Mouse (Mus musculus) small intestine, adult 2 months (tissue): ENCODE results near the gene Fthl17b. TPM values are rescaled to one million over a fixed set of nuclear protein-coding genes. Genes with fewer than 3 reads are reported as not detected.

ENCODE experiments used
- H3K27ac ChIP-seq: fragments of 200-500 bp; 2 replicates; pipeline ENCODE4 v1.5.1; 2012; ENCODE audit warnings: low read depth, low read length, control low read depth, inconsistent platforms; ENCODE audit not compliant: insufficient read depth
- H3K27me3 ChIP-seq: fragments of 200-500 bp; 2 replicates; pipeline ENCODE4 v1.6.1; 2012; ENCODE audit warnings: mild to moderate bottlenecking, moderate library complexity, low read length, inconsistent platforms; ENCODE audit not compliant: control insufficient read depth, insufficient read depth
- H3K36me3 ChIP-seq: fragments of 200-500 bp; 2 replicates; pipeline ENCODE4 v1.6.1; 2012; ENCODE audit warnings: mild to moderate bottlenecking, low read length, control low read depth, inconsistent platforms; ENCODE audit not compliant: control insufficient read depth, insufficient read depth
- H3K4me1 ChIP-seq: fragments of 200-500 bp; 2 replicates; pipeline ENCODE4 v1.6.1; 2012; ENCODE audit warnings: low read length, inconsistent platforms, mixed read lengths; ENCODE audit not compliant: control insufficient read depth, insufficient read depth, insufficient read length
- H3K4me3 ChIP-seq: fragments of 200-500 bp; 2 replicates; pipeline ENCODE4 v1.5.1; 2012; ENCODE audit warnings: low read depth, mild to moderate bottlenecking, control low read depth, inconsistent platforms, low read length, moderate library complexity
- CTCF ChIP-seq: fragments of 200-500 bp; IDR thresholded peaks from 2 replicates; pipeline ENCODE4 v1.5.1; 2012; ENCODE audit warnings: low read depth, mild to moderate bottlenecking, control low read depth, inconsistent platforms, low read length, moderate library complexity, mixed read lengths; ENCODE audit not compliant: insufficient replicate concordance, insufficient read length; ENCODE audit errors: extremely low read depth
- POLR2A ChIP-seq: fragments of 200-500 bp; IDR thresholded peaks from 2 replicates; pipeline ENCODE4 v1.6.1; 2012; ENCODE audit warnings: low read depth, mild to moderate bottlenecking, control low read depth, inconsistent platforms, low read length, moderate library complexity
- WGBS: fragments of 180-500 bp; shearing (Covaris S2); methylation state at CpG from one replicate; pipeline ENCODE4 v1.1.7; 2018; 5-methylcytosine and 5-hydroxymethylcytosine counted together
- polyA plus RNA-seq: library from polyadenylated mRNA; depleted of rRNA; stranded (reverse); fragments of >200 nt; gene quantifications from 2 replicates; pipeline ENCODE4 v1.2.3, GENCODE M21; 2012; rRNA removed

The Fthl17b gene
- polyA plus RNA-seq, 1 experiment, result not detected

DNA sequence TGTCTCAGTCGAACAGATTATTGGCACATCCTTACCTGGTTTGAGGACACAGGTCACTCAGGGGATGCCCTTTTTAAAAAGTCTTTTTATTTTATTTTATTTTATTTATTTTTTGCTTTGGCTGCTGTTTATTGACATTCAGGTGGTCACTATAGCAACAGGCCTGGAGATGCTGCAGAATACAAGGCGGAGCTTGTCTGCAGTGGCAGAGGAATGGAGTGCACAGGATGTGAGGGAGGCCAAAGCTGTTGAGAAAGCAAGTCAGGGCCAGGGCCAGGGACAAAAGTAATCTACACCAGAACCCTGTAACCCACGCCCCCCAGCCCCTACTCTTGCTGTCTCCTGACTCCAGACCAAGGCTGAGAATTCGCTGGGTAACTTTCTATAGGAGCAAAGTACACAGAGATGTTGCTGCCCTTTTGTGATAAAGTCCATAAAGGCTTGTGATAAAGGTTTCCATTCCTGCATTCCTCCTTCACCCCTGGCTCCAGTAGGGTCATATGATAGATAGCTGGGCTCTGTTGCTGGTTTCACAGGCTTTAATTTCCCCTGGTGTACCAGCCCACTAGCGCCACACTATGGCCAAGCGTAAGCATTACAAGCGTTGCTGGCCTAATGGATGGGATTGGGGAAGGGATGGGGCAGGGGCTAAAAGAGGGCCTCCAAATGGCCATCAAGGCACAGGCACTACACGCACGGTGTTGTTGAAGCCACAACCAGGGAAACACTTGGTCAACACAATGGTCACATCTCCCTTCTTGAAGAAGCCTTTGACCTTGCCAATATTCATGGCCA lies 40.8 kb downstream of the Fthl17b start:
- WGBS, result 37% methylated on average over 9 of the region's 9 CpGs

DNA sequence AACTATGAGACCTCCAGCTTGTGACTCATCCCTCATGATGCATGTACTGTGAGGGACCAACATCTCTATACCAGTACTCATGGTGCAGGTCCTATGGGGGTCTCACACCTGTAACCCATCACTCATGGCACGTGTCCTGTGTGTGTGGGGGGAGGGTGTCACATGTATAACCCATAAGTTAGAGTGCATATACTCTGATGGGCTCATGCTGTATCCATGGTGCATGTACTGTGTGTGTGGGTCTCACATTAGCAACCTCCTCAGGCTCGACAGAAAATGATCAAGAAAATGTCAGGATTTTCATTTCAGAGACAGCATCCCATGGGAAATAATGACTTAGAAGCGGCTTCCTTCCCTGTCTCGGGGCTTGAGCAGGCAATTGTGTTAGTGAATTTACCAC lies 41.7 kb downstream of the Fthl17b start:
- no peaks in the 10 kb centered on the region for H3K27me3 ChIP-seq
- H3K4me1 ChIP-seq, result no peaks in the 10 kb centered on the region
- H3K4me3 ChIP-seq, result no peak overlapping the region
- no peak overlapping the region for H3K27ac ChIP-seq
- H3K36me3 ChIP-seq, result no peaks in the 10 kb centered on the region
- WGBS, result 71% methylated on average over 4 of the region's 4 CpGs
- TF ChIP-seq POLR2A (no peak), CTCF (no peak)

More for the DNA sequence above, 40.8 kb downstream of the Fthl17b start:
- H3K27ac ChIP-seq, result no peak overlapping the region
- no peaks in the 10 kb centered on the region for H3K36me3 ChIP-seq
- no peaks in the 10 kb centered on the region for H3K27me3 ChIP-seq
- no peak overlapping the region for H3K4me3 ChIP-seq
- H3K4me1 ChIP-seq, result no peaks in the 10 kb centered on the region
- no peak for TF ChIP-seq POLR2A
- no peak for TF ChIP-seq CTCF

Other genes with a start within 250 kb of the Fthl17b start
- not detected in 2 replicates for gene Ssx9, start 214.5 kb downstream of the Fthl17b start, polyA plus RNA-seq
- not detected in 2 replicates for gene Ssxb5, start 159.3 kb downstream of the Fthl17b start, polyA plus RNA-seq
- gene Gm6592, start 119.0 kb downstream of the Fthl17b start, polyA plus RNA-seq, result not detected in 2 replicates
- not detected in 2 replicates for gene Gm5751, start 88.7 kb downstream of the Fthl17b start, polyA plus RNA-seq
- gene B630019K06Rik, start 70.6 kb downstream of the Fthl17b start, polyA plus RNA-seq, result 0.91 and 1.4 TPM in 2 replicates
- not detected in 2 replicates for gene Fthl17c, start 13.6 kb upstream of the Fthl17b start, polyA plus RNA-seq
- gene Fthl17d, start 23.8 kb upstream of the Fthl17b start, polyA plus RNA-seq, result not detected in 2 replicates
- gene Fthl17e, start 70.5 kb upstream of the Fthl17b start, polyA plus RNA-seq, result not detected in 2 replicates
- gene Fthl17f, start 100.0 kb upstream of the Fthl17b start, polyA plus RNA-seq, result not detected in 2 replicates
- not detected in 2 replicates for gene 4930402K13Rik, start 141.6 kb upstream of the Fthl17b start, polyA plus RNA-seq
- gene Lancl3, start 236.9 kb upstream of the Fthl17b start, polyA plus RNA-seq, result 0.05 and 0.16 TPM in 2 replicates